Mouse (Mus musculus) olfactory bulb, adult 2 months (tissue): ENCODE results near the gene Yeats4.

Experiments
- CTCF ChIP-seq: fragments of 200-500 bp; IDR thresholded peaks from 2 replicates; pipeline ENCODE4 v1.5.1; 2012; ENCODE audit warnings: low read depth, mild to moderate bottlenecking, low read length, moderate library complexity; ENCODE audit not compliant: insufficient read depth
- POLR2A ChIP-seq: fragments of 200-500 bp; IDR thresholded peaks from 2 replicates; pipeline ENCODE4 v1.6.1; 2012; ENCODE audit warnings: mild to moderate bottlenecking, low read depth, low read length, moderate library complexity; ENCODE audit not compliant: insufficient read depth

DNA sequence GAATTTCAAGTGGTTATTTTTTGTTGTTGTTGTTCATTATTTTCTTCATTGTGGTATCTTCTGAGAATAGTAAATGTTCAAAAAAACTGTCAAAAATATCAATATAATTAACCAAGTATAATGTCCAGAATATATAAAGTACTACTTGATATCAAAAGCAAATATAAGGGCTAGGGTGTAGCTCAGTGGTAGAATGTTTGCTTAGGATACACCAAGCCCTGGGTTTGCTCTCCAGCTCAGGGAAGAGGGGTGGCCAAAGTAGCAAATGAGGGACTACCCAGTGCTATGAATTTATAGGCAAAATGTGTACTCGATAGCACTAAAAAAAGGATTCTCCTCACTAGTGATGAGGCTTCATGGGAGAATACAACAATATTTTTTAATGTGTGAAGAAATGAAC, 51.2 kb downstream of the Yeats4 start:
- TF ChIP-seq CTCF (no peak), POLR2A (no peak)
